Mouse (Mus musculus): ENCODE data around the gene Spns3. TPM values are rescaled to one million over a fixed set of nuclear protein-coding genes. Genes with fewer than 3 reads are reported as not detected.

The Spns3 gene
- polyA plus RNA-seq, 1 experiment from 2014 or later = 1.9 TPM

DNA sequence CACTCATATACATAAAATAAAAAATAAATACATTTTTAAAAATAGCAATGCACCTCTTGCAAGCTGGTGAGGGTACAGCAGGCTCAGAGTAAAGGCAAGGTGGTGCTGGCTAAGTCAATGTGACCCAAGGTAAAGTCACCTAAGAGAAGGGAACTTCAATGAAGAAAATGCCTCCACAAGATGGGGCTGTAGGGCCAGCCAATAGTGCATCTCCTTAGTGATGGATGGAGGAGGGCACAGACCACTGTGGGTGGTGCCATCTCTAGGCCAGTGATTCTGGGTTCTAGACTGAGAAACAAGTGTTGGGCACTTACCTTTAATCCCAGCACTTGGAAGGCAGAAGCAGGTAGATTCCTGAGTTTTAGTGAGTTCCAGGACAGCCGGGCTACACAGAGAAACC, 23.5 kb upstream of the Spns3 start:
- H3K27me3 ChIP-seq (ENCODE audit: insufficient read depth, low read length) = 0 out of 2 replicates have a peak, but pooled peaks cover 3% of the 10 kb centered on the region
- H3K4me3 ChIP-seq (ENCODE audit: low read depth, low read length) = no peak overlapping the region
- no peak overlapping the region for H3K4me2 ChIP-seq (ENCODE audit: low read depth, low read length)
- H3K4me1 ChIP-seq (ENCODE audit: insufficient read depth) = peaks cover 15% of the 10 kb centered on the region
- H3K27ac ChIP-seq (ENCODE audit: low read depth) = no peak overlapping the region
- no peaks in the 10 kb centered on the region for H3K36me3 ChIP-seq (replicated peaks; ENCODE audit: insufficient read depth, low read length)
- ATAC-seq (no peak), DNase-seq (peak; percentile 48)
- H3K9ac ChIP-seq (replicated peaks) = no peak overlapping the region
- no peak for TF ChIP-seq EP300 (IDR thresholded peaks at IDR 0.05; ENCODE audit: low read depth)
- peak; percentile 78 for TF ChIP-seq CTCF (IDR thresholded peaks at IDR 0.05; ENCODE audit: low read depth)
- H3K9me3 ChIP-seq (ENCODE audit: low read length) = no peaks in the 10 kb centered on the region
- WGBS (ENCODE audit: insufficient replicate concordance) = 85% methylated on average over 1 of the region's 1 CpGs

DNA sequence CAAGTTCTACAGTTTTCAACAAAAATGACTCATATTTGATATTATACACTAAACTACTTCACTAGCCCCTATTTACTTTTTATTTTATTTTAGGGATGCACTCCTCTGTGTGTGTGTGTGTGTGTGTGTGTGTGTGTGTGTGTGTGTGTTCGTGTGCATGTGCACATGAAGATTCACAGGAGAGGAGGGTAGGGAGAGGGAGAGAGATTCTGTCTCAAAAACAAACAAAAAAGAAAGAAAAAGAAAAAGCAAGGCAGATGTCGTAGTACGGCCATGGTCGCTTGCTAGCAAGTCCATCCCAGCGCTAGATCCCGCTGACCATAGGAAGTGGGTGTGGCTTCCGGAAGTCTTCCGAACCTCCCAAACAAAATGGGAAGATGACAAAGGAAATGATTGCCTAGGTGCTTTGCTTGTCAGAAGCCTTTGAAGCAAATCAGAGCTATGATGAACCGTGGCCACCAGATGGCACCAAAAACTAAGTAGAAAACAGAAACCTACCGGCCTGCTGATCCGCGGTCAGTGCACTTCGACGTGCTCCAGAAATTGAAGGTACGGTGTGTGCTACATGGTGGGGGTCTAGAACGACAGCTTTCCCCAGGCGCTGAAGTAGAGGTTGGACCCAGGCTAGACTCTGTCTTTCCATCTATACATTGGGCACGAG, 20.1 kb upstream of the Spns3 start:
- ATAC-seq = peak; percentile 64
- WGBS (ENCODE audit: insufficient replicate concordance) = 3% methylated on average over 18 of the region's 18 CpGs

DNA sequence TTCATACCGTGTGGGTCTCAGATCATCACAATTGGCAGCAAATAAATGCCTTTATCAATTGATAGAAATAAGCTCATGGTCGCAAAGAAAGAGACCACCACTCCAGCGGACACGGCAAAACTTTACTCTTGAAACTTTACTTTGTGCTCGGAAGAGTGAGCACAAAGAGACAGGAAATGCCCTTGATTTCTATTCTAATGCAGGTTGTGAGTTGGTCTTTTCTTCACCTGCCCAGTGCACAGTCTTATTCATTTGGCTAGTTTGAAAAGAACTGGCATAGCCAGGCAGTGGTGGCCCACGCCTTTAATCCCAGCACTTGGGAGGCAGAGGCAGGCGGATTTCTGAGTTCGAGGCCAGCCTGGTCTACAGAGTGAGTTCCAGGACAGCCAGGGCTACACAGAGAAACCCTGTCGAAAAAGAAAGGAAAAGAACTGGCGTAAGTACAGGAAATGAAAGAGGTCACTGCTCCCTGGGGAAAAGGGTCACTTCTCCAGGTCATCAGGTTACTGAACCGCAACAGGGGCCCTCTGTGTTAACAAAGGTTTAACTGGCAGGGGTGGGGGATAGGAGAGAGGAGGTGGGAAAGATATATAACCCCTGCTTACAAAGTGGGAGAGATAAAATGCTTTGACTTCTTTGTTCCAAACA, 19.5 kb upstream of the Spns3 start:
- H3K27ac ChIP-seq (ENCODE audit: low read depth) = no peak overlapping the region
- 69% methylated on average over 11 of the region's 11 CpGs for WGBS (ENCODE audit: insufficient replicate concordance)
- no peaks in the 10 kb centered on the region for H3K9me3 ChIP-seq (ENCODE audit: low read length)
- DNase-seq = no peak
- no peak for TF ChIP-seq EP300 (IDR thresholded peaks at IDR 0.05; ENCODE audit: low read depth)
- TF ChIP-seq CTCF (IDR thresholded peaks at IDR 0.05; ENCODE audit: low read depth) = no peak
- H3K27me3 ChIP-seq (ENCODE audit: insufficient read depth, low read length) = 0 out of 2 replicates have a peak, but pooled peaks cover 3% of the 10 kb centered on the region
- peak overlapping the region; percentile 55; the same call in 1 of the 2 replicates for H3K4me2 ChIP-seq (ENCODE audit: low read depth, low read length)
- no peak overlapping the region for H3K4me3 ChIP-seq (ENCODE audit: low read depth, low read length)
- no peaks in the 10 kb centered on the region for H3K36me3 ChIP-seq (replicated peaks; ENCODE audit: insufficient read depth, low read length)
- peaks cover 4% of the 10 kb centered on the region; the same call in 1 of the 2 replicates for H3K4me1 ChIP-seq (ENCODE audit: insufficient read depth)
- no peak overlapping the region for H3K9ac ChIP-seq (replicated peaks)
- ATAC-seq = peak; percentile 63

More for the DNA sequence above, 20.1 kb upstream of the Spns3 start:
- H3K36me3 ChIP-seq (replicated peaks; ENCODE audit: insufficient read depth, low read length) = no peaks in the 10 kb centered on the region
- 0 out of 2 replicates have a peak, but pooled peaks cover 3% of the 10 kb centered on the region for H3K27me3 ChIP-seq (ENCODE audit: insufficient read depth, low read length)
- H3K9ac ChIP-seq (replicated peaks) = no peak overlapping the region
- H3K4me1 ChIP-seq (ENCODE audit: insufficient read depth) = peaks cover 4% of the 10 kb centered on the region; the same call in 1 of the 2 replicates
- peak overlapping the region; percentile 15; the same call in 1 of the 2 replicates for H3K4me3 ChIP-seq (ENCODE audit: low read depth, low read length)
- DNase-seq = peak; percentile 85
- H3K27ac ChIP-seq (ENCODE audit: low read depth) = no peak overlapping the region
- TF ChIP-seq CTCF (IDR thresholded peaks at IDR 0.05; ENCODE audit: low read depth) = peak; percentile 89
- no peak for TF ChIP-seq EP300 (IDR thresholded peaks at IDR 0.05; ENCODE audit: low read depth)
- H3K4me2 ChIP-seq (ENCODE audit: low read depth, low read length) = peak overlapping the region; percentile 55
- H3K9me3 ChIP-seq (ENCODE audit: low read length) = no peaks in the 10 kb centered on the region

DNA sequence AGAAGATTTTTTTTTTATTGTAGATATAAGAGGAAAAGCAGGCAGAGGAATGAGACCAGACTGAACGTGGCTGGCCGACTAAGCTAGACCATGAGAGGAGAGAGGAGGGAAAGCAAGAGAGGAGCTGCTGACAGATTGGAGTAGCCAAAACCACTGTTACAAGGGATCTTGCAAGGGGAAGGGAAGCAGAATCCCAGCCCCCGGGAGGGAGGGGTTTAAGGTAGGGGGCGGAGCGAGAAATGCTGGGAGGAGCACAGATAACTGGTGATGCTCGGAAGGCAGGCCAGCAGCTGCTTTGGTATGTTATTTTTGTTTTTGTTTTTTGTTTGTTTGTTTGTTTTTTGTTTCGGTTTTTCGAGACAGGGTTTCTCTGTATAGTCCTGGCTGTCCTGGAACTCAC, 18.7 kb upstream of the Spns3 start:
- no peak for TF ChIP-seq EP300 (IDR thresholded peaks at IDR 0.05; ENCODE audit: low read depth)
- no peak for TF ChIP-seq CTCF (IDR thresholded peaks at IDR 0.05; ENCODE audit: low read depth)
- Histone ChIP-seq H3K27ac (ENCODE audit: low read depth) (no peak overlapping the region), H3K4me3 (ENCODE audit: low read depth, low read length) (no peak overlapping the region), H3K4me2 (ENCODE audit: low read depth, low read length) (no peak overlapping the region), H3K36me3 (replicated peaks; ENCODE audit: insufficient read depth, low read length) (no peaks in the 10 kb centered on the region), H3K27me3 (ENCODE audit: insufficient read depth, low read length) (0 out of 2 replicates have a peak, but pooled peaks cover 3% of the 10 kb centered on the region), H3K9ac (replicated peaks) (no peak overlapping the region), H3K9me3 (ENCODE audit: low read length) (no peaks in the 10 kb centered on the region), H3K4me1 (ENCODE audit: insufficient read depth) (peaks cover 4% of the 10 kb centered on the region; the same call in 1 of the 2 replicates)
- 39% methylated on average over 8 of the region's 8 CpGs for WGBS (ENCODE audit: insufficient replicate concordance)
- DNase-seq (peak; percentile 41), ATAC-seq (no peak)

DNA sequence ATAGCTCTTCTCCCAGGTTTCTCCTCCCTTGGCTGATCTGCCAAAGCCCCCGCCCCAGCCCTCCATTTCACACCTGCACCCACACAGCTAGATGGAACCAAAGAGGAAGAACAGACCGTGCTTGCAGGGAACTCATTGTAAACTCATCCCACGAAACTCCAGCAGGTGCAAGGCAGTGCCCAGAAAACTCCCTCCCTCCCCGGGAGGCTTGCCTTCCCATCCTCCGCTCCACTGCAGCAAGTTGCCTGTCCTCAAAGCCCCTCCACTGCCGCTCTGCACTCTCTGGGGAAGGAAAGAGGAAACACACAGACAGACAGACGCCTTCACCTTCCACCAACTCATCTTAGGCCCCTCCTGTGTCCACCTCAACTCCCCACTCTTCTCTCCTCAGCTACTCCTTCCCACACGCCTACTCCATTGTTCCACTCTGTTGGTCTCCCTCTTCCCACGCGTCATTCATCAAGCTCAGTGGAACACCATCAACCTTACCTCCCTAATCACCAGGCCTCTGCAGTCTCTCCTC, 16.6 kb upstream of the Spns3 start:
- peaks cover 4% of the 10 kb centered on the region; the same call in 1 of the 2 replicates for H3K4me1 ChIP-seq (ENCODE audit: insufficient read depth)
- no peak overlapping the region for H3K9ac ChIP-seq (replicated peaks)
- H3K36me3 ChIP-seq (replicated peaks; ENCODE audit: insufficient read depth, low read length) = no peaks in the 10 kb centered on the region
- WGBS (ENCODE audit: insufficient replicate concordance) = 47% methylated on average over 10 of the region's 10 CpGs
- H3K4me3 ChIP-seq (ENCODE audit: low read depth, low read length) = no peak overlapping the region
- no peak overlapping the region for H3K27ac ChIP-seq (ENCODE audit: low read depth)
- ATAC-seq (no peak), DNase-seq (no peak)
- no peaks in the 10 kb centered on the region for H3K9me3 ChIP-seq (ENCODE audit: low read length)
- no peak overlapping the region for H3K4me2 ChIP-seq (ENCODE audit: low read depth, low read length)
- TF ChIP-seq CTCF (IDR thresholded peaks at IDR 0.05; ENCODE audit: low read depth) (no peak), EP300 (IDR thresholded peaks at IDR 0.05; ENCODE audit: low read depth) (no peak)
- 0 out of 2 replicates have a peak, but pooled peaks cover 3% of the 10 kb centered on the region for H3K27me3 ChIP-seq (ENCODE audit: insufficient read depth, low read length)

DNA sequence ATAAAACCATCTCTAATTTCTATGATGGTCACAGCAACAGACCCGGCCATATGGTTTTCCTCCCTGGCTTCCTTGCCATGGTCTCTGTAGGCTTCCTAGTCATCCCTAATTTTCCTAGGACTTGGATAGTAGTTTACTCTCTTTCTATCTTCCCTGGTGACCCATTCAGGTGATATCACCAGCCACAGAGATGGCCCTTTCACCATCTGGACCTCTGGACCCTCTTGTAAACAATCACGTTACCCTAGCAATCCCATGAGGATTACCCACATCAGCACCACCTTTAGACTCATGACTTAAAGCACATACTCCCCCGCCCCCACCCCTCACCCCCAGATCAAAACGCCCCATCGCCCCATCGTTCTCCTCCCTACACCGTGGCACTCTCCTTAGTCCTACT, 16.0 kb upstream of the Spns3 start:
- no peaks in the 10 kb centered on the region for H3K9me3 ChIP-seq (ENCODE audit: low read length)
- ATAC-seq (peak; percentile 56; the same call in 1 of the 2 replicates), DNase-seq (no peak)
- WGBS (ENCODE audit: insufficient replicate concordance) = 76% methylated on average over 7 of the region's 7 CpGs
- H3K4me2 ChIP-seq (ENCODE audit: low read depth, low read length) = no peak overlapping the region
- H3K27me3 ChIP-seq (ENCODE audit: insufficient read depth, low read length) = 0 out of 2 replicates have a peak, but pooled peaks cover 3% of the 10 kb centered on the region
- no peaks in the 10 kb centered on the region for H3K36me3 ChIP-seq (replicated peaks; ENCODE audit: insufficient read depth, low read length)
- H3K27ac ChIP-seq (ENCODE audit: low read depth) = no peak overlapping the region
- H3K4me3 ChIP-seq (ENCODE audit: low read depth, low read length) = no peak overlapping the region
- peaks cover 4% of the 10 kb centered on the region; the same call in 1 of the 2 replicates for H3K4me1 ChIP-seq (ENCODE audit: insufficient read depth)
- no peak for TF ChIP-seq CTCF (IDR thresholded peaks at IDR 0.05; ENCODE audit: low read depth)
- no peak for TF ChIP-seq EP300 (IDR thresholded peaks at IDR 0.05; ENCODE audit: low read depth)
- H3K9ac ChIP-seq (replicated peaks) = no peak overlapping the region
